ENCODE assay signal across 20 mouse cellular contexts in the genomic region with DNA sequence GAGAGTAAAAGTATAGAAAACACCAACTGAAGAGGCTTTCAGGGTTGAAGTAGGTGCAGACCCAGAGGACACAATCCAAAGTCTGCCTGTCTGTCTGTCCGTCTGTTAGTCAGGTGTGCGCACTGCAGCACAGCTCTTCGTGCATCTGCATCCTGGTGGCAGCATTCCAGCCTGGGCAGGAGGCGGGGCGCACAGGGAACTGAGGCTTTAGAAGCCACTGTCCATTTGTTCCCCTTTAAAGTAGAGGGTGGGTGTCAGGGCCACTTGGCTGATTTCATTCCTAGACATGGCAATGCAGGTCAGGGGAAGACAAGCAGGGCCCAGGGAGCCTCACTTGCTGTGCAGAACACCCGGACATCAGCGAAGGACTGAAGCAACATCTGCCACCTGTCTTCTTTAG. TPM values are rescaled to one million over a fixed set of nuclear protein-coding genes. Genes with fewer than 3 reads are reported as not detected.
DNase-seq lines count a peak whose midpoint lies in the region; TF ChIP-seq lines count a peak whose summit lies in the region.
"Had no signal": no experiment of that assay in that cellular context is flagged by ENCODE, and none has a peak within 500 bp of the region (broad histone marks: within the 10 kb centered on the region; RNA-seq: fewer than 3 reads in every experiment).

No protein-coding gene starts in this region.

- 97% methylated on average over 7 of the region's 7 CpGs for whole genome bisulfite sequencing in heart, embryonic 10.5 days

- DNase-seq in heart, adult 11 months: peak; percentile 77
- no peak for DNase-seq in heart, postnatal 10 days
- peak; percentile 63 for DNase-seq in heart, embryonic 10.5 days (ENCODE audit: low spot score)
- no peak for DNase-seq in heart, postnatal 36 days
- no peak for DNase-seq in testis, postnatal 14 days (ENCODE audit: low spot score)
- DNase-seq: adrenal gland, adult 2 months; adrenal gland, adult 8-10 months; adrenal gland, postnatal 10 days; adrenal gland, postnatal 14 days; adrenal gland, postnatal 25 days; adrenal gland, postnatal 36 days; B cell, adult 2 months; cerebellum, adult 11 months; cerebellum, adult 11-12 months; cerebellum, adult 18-20 months had no signal

- no peak overlapping the region for H3K27ac ChIP-seq in heart, embryonic 10.5 days
- no peak overlapping the region for H3K27ac ChIP-seq in testis, adult 2 months (ENCODE audit: control insufficient read depth, insufficient read depth, low read depth, low read length)

- intact Hi-C loops in heart, postnatal 10 days (cut with DNase I): no loop called here
- intact Hi-C loops in heart, postnatal 36 days (cut with DNase I): no loop called here

- no peak for TF ChIP-seq CTCF in testis, adult 2 months (IDR thresholded peaks at IDR 0.05; ENCODE audit: control insufficient read depth, insufficient read depth, insufficient replicate concordance, low read depth, low read length)

- no peak overlapping the region for H3K4me3 ChIP-seq in heart, embryonic 10.5 days
- peak overlapping the region; percentile 58 for H3K4me3 ChIP-seq in testis, adult 2 months (ENCODE audit: control insufficient read depth, low read depth, low read length)

- no peaks in the 10 kb centered on the region for H3K4me1 ChIP-seq in heart, embryonic 10.5 days
- H3K4me1 ChIP-seq in testis, adult 2 months (ENCODE audit: control insufficient read depth, insufficient read depth, low read length): no peaks in the 10 kb centered on the region

- peaks cover 98% of the 10 kb centered on the region for H3K36me3 ChIP-seq in heart, embryonic 10.5 days
- H3K36me3 ChIP-seq in testis, adult 2 months (ENCODE audit: control insufficient read depth, insufficient read depth, low read length): peaks cover 5% of the 10 kb centered on the region

- no peaks in the 10 kb centered on the region for H3K9me3 ChIP-seq in heart, embryonic 10.5 days
- H3K9me3 ChIP-seq: G1E had no signal

- H3K27me3 ChIP-seq in heart, embryonic 10.5 days (ENCODE audit: insufficient read depth, poor library complexity, severe bottlenecking): no peaks in the 10 kb centered on the region
- no peaks in the 10 kb centered on the region for H3K27me3 ChIP-seq in testis, adult 2 months (ENCODE audit: control insufficient read depth, insufficient read depth, low read length)
- H3K27me3 ChIP-seq: CH12.LX, Patski had no signal

- no peak for TF ChIP-seq POLR2A in testis, adult 2 months (IDR thresholded peaks at IDR 0.05; ENCODE audit: control insufficient read depth, low read depth, low read length)

RNA-seq across cellular contexts. Expression of a gene that starts 30.6 kb away (rescaled TPM):
- total RNA-seq in heart, postnatal 10 days (2021): 1 to 10 TPM; 4.8 to 8.8 TPM
- 0.46 and 0.59 TPM in 2 replicates for polyA plus RNA-seq in heart, embryonic 10.5 days (2016; fragmentation: Nextera tagmentation; extraction: Ambion mirVana)
- total RNA-seq in heart, postnatal 36 days (2021): 1 to 10 TPM; 3.8 to 4.7 TPM
- 0.54 and 0.97 TPM in 2 replicates for polyA plus RNA-seq in testis, adult 2 months (2012; rRNA removed)
- total RNA-seq: adrenal gland, adult 18-20 months had no signal
- polyA plus RNA-seq: G1E had no signal

Comparison
In these comparisons a context has a peak if more than half of its experiments do, and no peak if none do; other contexts are left out.
1. DNase-seq: peak in heart, adult 11 months (single experiment) and heart, embryonic 10.5 days (single experiment); none in heart, postnatal 10 days (0 of 2), heart, postnatal 36 days (0 of 2) and testis, postnatal 14 days (single experiment).